Mouse (Mus musculus): ENCODE results near the gene Tfpi. TPM values are rescaled to one million over a fixed set of nuclear protein-coding genes. Genes with fewer than 3 reads are reported as not detected.

Tfpi gene
- 78.8 and 80.0 TPM in 2 replicates for polyA plus RNA-seq (2016; fragmentation: Nextera tagmentation; extraction: Ambion mirVana)

DNA sequence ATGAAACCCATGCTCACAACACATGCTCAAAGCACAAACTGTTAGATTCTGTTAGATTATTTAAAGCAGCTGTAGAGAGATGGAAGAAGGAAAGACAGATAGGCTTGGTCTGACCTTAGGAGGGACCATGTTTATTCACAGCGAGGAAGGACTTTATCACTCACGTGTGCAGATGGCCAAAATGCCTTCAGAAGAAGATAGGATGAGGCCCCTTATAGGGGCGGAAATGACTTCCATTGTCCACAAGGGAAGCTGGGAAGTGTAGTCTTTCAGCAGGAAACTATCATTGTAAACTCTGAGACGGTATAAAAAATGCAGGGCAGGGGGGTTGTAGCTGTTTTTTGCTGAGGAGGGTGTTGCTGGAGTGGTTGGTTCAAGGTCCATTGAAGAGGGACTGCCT, at the start of gene Tfpi:
TSS of gene Tfpi (minus strand) at position 199 of the 400 bp plus-strand sequence.
- H3K4me1 ChIP-seq (replicated peaks), result peaks cover 35% of the 10 kb centered on the region
- H3K9ac ChIP-seq, result peak within 1 kb of the TSS; percentile 79
- H3K4me2 ChIP-seq, result peak within 1 kb of the TSS; percentile 78
- H3K36me3 ChIP-seq, result peaks cover 13% of the 10 kb centered on the region
- H3K27me3 ChIP-seq (replicated peaks), result no peaks in the 10 kb centered on the region
- peak within 1 kb of the TSS; percentile 50 for H3K4me3 ChIP-seq
- peak; percentile 78 for ATAC-seq (ENCODE audit: insufficient number of reproducible peaks, low FRiP score)
- H3K27ac ChIP-seq (ENCODE audit: poor library complexity, severe bottlenecking), result peak within 1 kb of the TSS; percentile 98
- H3K9me3 ChIP-seq (replicated peaks), result no peaks in the 10 kb centered on the region
- 14% methylated on average over 4 of the region's 4 CpGs for whole genome bisulfite sequencing

DNA sequence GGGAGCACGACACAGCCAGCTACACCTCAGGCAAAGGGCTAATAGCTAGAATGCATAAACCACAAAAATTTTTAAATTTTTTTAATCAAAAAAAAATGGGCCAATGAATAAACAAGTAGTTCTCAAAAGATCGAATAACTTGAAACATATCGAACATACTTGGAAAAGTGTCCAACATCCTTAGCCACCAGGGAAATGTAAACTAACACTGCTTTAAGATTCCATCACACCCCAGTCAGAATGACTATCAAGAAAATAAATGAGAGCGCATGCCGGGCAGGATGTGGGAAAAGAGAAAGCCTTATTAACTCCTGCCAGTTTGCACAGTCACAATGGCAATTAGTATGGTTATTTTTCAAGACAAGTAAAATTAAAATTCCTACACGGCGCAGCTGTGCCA, 49.6 kb upstream of the Tfpi start:
- no peak for ATAC-seq (ENCODE audit: insufficient number of reproducible peaks, low FRiP score)
- Histone ChIP-seq H3K9me3 (replicated peaks) (no peaks in the 10 kb centered on the region), H3K4me2 (no peak overlapping the region), H3K27me3 (replicated peaks) (no peaks in the 10 kb centered on the region), H3K4me3 (no peak overlapping the region), H3K27ac (ENCODE audit: poor library complexity, severe bottlenecking) (no peak overlapping the region), H3K9ac (no peak overlapping the region), H3K4me1 (replicated peaks) (peaks cover 8% of the 10 kb centered on the region), H3K36me3 (no peaks in the 10 kb centered on the region)
- WGBS, result 73% methylated on average over 7 of the region's 7 CpGs

DNA sequence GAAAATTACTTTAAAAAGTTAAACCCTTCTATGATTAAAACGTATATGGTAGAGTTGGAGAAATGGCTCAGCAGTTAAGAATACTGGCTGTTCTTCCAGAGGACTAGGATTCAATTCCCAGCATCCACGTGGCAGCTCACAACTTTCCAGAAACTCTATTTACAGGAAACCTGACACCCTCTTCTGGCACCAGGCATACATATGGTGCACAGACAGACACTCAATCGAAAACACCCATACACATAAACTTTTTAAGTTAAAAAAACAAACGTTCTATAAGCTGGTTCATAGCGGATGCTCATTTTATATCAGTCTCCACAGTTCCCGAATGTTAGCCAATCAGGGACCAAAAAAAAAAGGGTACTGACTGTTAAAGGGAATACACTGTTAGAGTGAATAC, 49.2 kb upstream of the Tfpi start:
- no peak for ATAC-seq (ENCODE audit: insufficient number of reproducible peaks, low FRiP score)
- Histone ChIP-seq H3K9ac (no peak overlapping the region), H3K4me1 (replicated peaks) (peaks cover 8% of the 10 kb centered on the region), H3K4me2 (no peak overlapping the region), H3K4me3 (no peak overlapping the region), H3K27ac (ENCODE audit: poor library complexity, severe bottlenecking) (no peak overlapping the region), H3K27me3 (replicated peaks) (no peaks in the 10 kb centered on the region), H3K36me3 (no peaks in the 10 kb centered on the region), H3K9me3 (replicated peaks) (no peaks in the 10 kb centered on the region)
- 74% methylated on average over 6 of the region's 6 CpGs for WGBS

GRCm38 (mm10) chr2:84525047-84525446, 48.5 kb upstream of the Tfpi start:
- Histone ChIP-seq H3K4me2 (no peak overlapping the region), H3K9me3 (replicated peaks) (no peaks in the 10 kb centered on the region), H3K27ac (ENCODE audit: poor library complexity, severe bottlenecking) (no peak overlapping the region), H3K9ac (no peak overlapping the region), H3K36me3 (no peaks in the 10 kb centered on the region), H3K27me3 (replicated peaks) (no peaks in the 10 kb centered on the region), H3K4me1 (replicated peaks) (peaks cover 11% of the 10 kb centered on the region), H3K4me3 (no peak overlapping the region)
- 37% methylated on average over 5 of the region's 5 CpGs for whole genome bisulfite sequencing
- no peak for ATAC-seq (ENCODE audit: insufficient number of reproducible peaks, low FRiP score)

- no peak for ATAC-seq (ENCODE audit: insufficient number of reproducible peaks, low FRiP score)
- H3K9ac ChIP-seq, result no peak overlapping the region
- no peaks in the 10 kb centered on the region for H3K27me3 ChIP-seq (replicated peaks)
- no peaks in the 10 kb centered on the region for H3K9me3 ChIP-seq (replicated peaks)
- H3K4me2 ChIP-seq, result no peak overlapping the region
- peaks cover 19% of the 10 kb centered on the region for H3K4me1 ChIP-seq (replicated peaks)
- WGBS, result 72% methylated on average over 6 of the region's 6 CpGs
- H3K27ac ChIP-seq (ENCODE audit: poor library complexity, severe bottlenecking), result no peak overlapping the region
- no peaks in the 10 kb centered on the region for H3K36me3 ChIP-seq
- no peak overlapping the region for H3K4me3 ChIP-seq
Measured at GRCm38 (mm10) chr2:84523994-84524393, 47.4 kb upstream of the Tfpi start.

GRCm38 (mm10) chr2:84523103-84523865, 46.7 kb upstream of the Tfpi start:
- ATAC-seq (ENCODE audit: insufficient number of reproducible peaks, low FRiP score), result no peak
- Histone ChIP-seq H3K36me3 (no peaks in the 10 kb centered on the region), H3K4me1 (replicated peaks) (peaks cover 23% of the 10 kb centered on the region), H3K4me3 (no peak overlapping the region), H3K27me3 (replicated peaks) (no peaks in the 10 kb centered on the region), H3K27ac (ENCODE audit: poor library complexity, severe bottlenecking) (no peak overlapping the region), H3K9me3 (replicated peaks) (no peaks in the 10 kb centered on the region), H3K4me2 (no peak overlapping the region), H3K9ac (no peak overlapping the region)
- 64% methylated on average over 6 of the region's 6 CpGs for WGBS

DNA sequence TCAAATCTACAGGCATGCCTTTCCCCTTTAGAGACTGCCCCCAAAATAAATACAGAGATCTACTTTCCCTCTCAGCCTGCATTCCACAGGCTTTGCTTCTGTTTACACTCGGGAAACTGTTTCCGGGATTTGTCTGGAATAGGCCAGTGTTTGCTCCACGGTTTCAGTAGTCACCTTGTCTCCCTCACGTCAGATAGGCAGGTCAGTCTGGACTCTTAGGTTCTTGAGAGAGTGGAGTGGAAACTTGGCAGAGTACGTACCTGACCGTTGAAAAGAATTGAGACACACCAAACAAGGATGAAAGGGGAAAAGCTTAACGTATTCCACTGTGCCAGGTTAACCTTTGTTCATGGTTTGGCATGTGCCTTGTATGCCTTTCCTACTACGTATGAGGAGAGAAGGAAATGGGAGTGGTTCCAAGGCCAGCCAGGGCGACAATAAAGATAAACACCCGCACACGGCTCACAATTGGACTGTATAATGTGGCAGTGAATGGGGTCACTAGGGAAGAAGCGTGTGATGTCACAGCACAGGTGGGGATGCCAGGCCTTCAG, 43.0 kb upstream of the Tfpi start:
- H3K9ac ChIP-seq, result no peak overlapping the region
- H3K9me3 ChIP-seq (replicated peaks), result no peaks in the 10 kb centered on the region
- 24% methylated on average over 12 of the region's 12 CpGs for WGBS
- H3K4me2 ChIP-seq, result peak overlapping the region; percentile 48
- ATAC-seq (ENCODE audit: insufficient number of reproducible peaks, low FRiP score), result peak; percentile 83
- H3K27me3 ChIP-seq (replicated peaks), result no peaks in the 10 kb centered on the region
- H3K36me3 ChIP-seq, result no peaks in the 10 kb centered on the region
- H3K4me3 ChIP-seq, result no peak overlapping the region
- peaks cover 21% of the 10 kb centered on the region for H3K4me1 ChIP-seq (replicated peaks)
- peak overlapping the region; percentile 94 for H3K27ac ChIP-seq (ENCODE audit: poor library complexity, severe bottlenecking)

- Histone ChIP-seq H3K4me3 (no peak overlapping the region), H3K4me1 (replicated peaks) (peaks cover 21% of the 10 kb centered on the region)
Measured at GRCm38 (mm10) chr2:84518767-84519166, 42.2 kb upstream of the Tfpi start.

GRCm38 (mm10) chr2:84513281-84513680, 36.7 kb upstream of the Tfpi start:
- WGBS, result 85% methylated on average over 3 of the region's 3 CpGs
- peaks cover 7% of the 10 kb centered on the region for H3K36me3 ChIP-seq
- no peaks in the 10 kb centered on the region; the same call in 1 of the 2 replicates for H3K4me1 ChIP-seq (replicated peaks)
- H3K4me2 ChIP-seq, result no peak overlapping the region
- H3K27me3 ChIP-seq (replicated peaks), result no peaks in the 10 kb centered on the region
- ATAC-seq (ENCODE audit: insufficient number of reproducible peaks, low FRiP score), result no peak
- no peak overlapping the region for H3K4me3 ChIP-seq
- H3K9me3 ChIP-seq (replicated peaks), result no peaks in the 10 kb centered on the region
- no peak overlapping the region for H3K27ac ChIP-seq (ENCODE audit: poor library complexity, severe bottlenecking)
- H3K9ac ChIP-seq, result no peak overlapping the region

More at GRCm38 (mm10) chr2:84518767-84519166, 42.2 kb upstream of the Tfpi start:
- H3K4me2 ChIP-seq, result peak overlapping the region; percentile 48
- no peak overlapping the region for H3K9ac ChIP-seq
- WGBS, result 18% methylated on average over 5 of the region's 5 CpGs
- H3K36me3 ChIP-seq, result no peaks in the 10 kb centered on the region
- ATAC-seq (ENCODE audit: insufficient number of reproducible peaks, low FRiP score), result peak; percentile 52; the same call in 1 of the 2 replicates
- no peaks in the 10 kb centered on the region for H3K27me3 ChIP-seq (replicated peaks)
- peak overlapping the region; percentile 94 for H3K27ac ChIP-seq (ENCODE audit: poor library complexity, severe bottlenecking)
- H3K9me3 ChIP-seq (replicated peaks), result no peaks in the 10 kb centered on the region

DNA sequence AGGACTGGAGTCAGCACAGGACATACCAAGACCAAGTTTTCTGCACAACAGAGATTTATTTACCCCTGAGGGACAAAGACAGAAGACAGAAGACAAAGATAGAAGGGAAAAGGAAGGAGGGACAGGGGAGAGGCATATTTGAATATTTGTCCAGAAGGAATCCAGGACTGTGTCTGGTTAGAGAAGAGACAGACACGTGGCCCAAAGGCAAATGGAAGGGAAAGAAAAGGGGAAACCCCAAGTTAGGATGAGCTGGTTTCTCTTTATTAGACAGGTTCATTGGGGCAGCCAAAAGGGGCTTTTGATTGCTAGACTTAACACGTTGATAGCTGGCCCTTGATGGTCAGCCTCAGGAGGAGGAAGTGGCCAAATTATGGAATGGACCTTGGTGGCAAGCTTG, 34.9 kb upstream of the Tfpi start:
- Histone ChIP-seq H3K27ac (ENCODE audit: poor library complexity, severe bottlenecking) (no peak overlapping the region), H3K9ac (no peak overlapping the region), H3K4me2 (no peak overlapping the region), H3K4me3 (no peak overlapping the region), H3K4me1 (replicated peaks) (no peaks in the 10 kb centered on the region), H3K9me3 (replicated peaks) (no peaks in the 10 kb centered on the region), H3K27me3 (replicated peaks) (no peaks in the 10 kb centered on the region), H3K36me3 (peaks cover 7% of the 10 kb centered on the region)
- ATAC-seq (ENCODE audit: insufficient number of reproducible peaks, low FRiP score), result no peak
- WGBS, result 61% methylated on average over 2 of the region's 2 CpGs

DNA sequence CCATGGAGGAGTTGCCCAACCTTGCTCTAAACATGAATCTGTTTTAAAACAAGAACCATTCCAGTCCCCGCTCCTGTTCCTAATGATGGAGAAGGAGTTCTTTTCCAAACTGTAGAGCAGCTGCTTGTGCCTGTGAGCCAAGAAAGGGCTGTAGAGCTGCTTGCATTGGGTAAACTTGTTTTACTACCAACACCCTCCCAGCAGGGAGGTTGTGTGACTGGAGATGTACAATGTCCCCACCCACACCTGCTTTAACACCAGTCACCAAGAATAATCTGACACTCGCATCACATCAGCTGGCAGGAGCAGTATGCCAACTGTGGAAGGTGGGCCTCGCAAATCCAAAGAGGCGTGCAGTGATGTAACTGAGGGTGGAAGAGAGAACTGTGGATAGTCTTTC, 34.5 kb upstream of the Tfpi start:
- Histone ChIP-seq H3K4me2 (no peak overlapping the region), H3K4me1 (replicated peaks) (no peaks in the 10 kb centered on the region), H3K9me3 (replicated peaks) (no peaks in the 10 kb centered on the region), H3K36me3 (peaks cover 7% of the 10 kb centered on the region), H3K27me3 (replicated peaks) (no peaks in the 10 kb centered on the region), H3K4me3 (no peak overlapping the region), H3K9ac (no peak overlapping the region), H3K27ac (ENCODE audit: poor library complexity, severe bottlenecking) (no peak overlapping the region)
- 91% methylated on average over 4 of the region's 4 CpGs for WGBS
- ATAC-seq (ENCODE audit: insufficient number of reproducible peaks, low FRiP score), result no peak

Data from heart, embryonic 12.5 days (tissue).